Mouse (Mus musculus) limb, embryonic 11.5 days (tissue): ENCODE results near the gene Tenm4. TPM values are rescaled to one million over a fixed set of nuclear protein-coding genes. Genes with fewer than 3 reads are reported as not detected.

Experiments
- ATAC-seq: fragments of 200-750 bp; cut with Nextera tagmentation; 2 replicates; pipeline ENCODE4 v1.8.0; 2017; ENCODE audit warnings: low read depth; ENCODE audit not compliant: insufficient number of reproducible peaks, low FRiP score, low TSS enrichment
- DNase-seq: peaks from one replicate; pipeline ENCODE4 v3.0.0-alpha.2; 2015; ENCODE audit warnings: low spot score
- H3K27ac ChIP-seq: fragments of 300-500 bp; sonication (generic); replicated peaks from 2 replicates; pipeline ENCODE4 v1.5.1; 2014; ENCODE audit warnings: low read depth, mild to moderate bottlenecking, low read length
- H3K27me3 ChIP-seq: fragments of 300-500 bp; sonication (generic); 2 replicates; pipeline ENCODE4 v1.6.1; 2014; ENCODE audit warnings: mild to moderate bottlenecking, low read length, mixed read lengths; ENCODE audit not compliant: control insufficient read depth, insufficient read depth
- H3K36me3 ChIP-seq: fragments of 300-500 bp; sonication (generic); 2 replicates; pipeline ENCODE4 v1.6.1; 2014; ENCODE audit warnings: mild to moderate bottlenecking, low read length, moderate library complexity, mixed read lengths; ENCODE audit not compliant: control insufficient read depth, insufficient read depth
- H3K4me1 ChIP-seq: fragments of 300-500 bp; sonication (generic); 2 replicates; pipeline ENCODE4 v1.6.1; 2014; ENCODE audit warnings: low read length, mixed read lengths; ENCODE audit not compliant: control insufficient read depth, insufficient read depth
- H3K4me2 ChIP-seq: fragments of 300-500 bp; sonication (generic); 2 replicates; pipeline ENCODE4 v1.6.1; 2014; ENCODE audit warnings: low read depth, mild to moderate bottlenecking, moderate library complexity; ENCODE audit not compliant: severe bottlenecking
- H3K4me3 ChIP-seq: fragments of 300-500 bp; sonication (generic); 2 replicates; pipeline ENCODE4 v1.5.1; 2014; ENCODE audit warnings: low read depth, low read length
- H3K9ac ChIP-seq: fragments of 300-500 bp; sonication (generic); 2 replicates; pipeline ENCODE4 v1.6.1; 2014; ENCODE audit warnings: mild to moderate bottlenecking, low read length
- H3K9me3 ChIP-seq: fragments of 300-500 bp; sonication (generic); 2 replicates; pipeline ENCODE4 v1.6.1; 2016; ENCODE audit warnings: low read length; ENCODE audit not compliant: control insufficient read depth
- WGBS: fragments of 180-500 bp; shearing (Covaris S2); extraction: QIAGEN DNeasy Blood & Tissue Kit; methylation state at CpG from one replicate; pipeline ENCODE4 v1.1.7; 2014; 5-methylcytosine and 5-hydroxymethylcytosine counted together
- polyA plus RNA-seq: library from polyadenylated mRNA; unstranded; fragments of >200 nt; fragmentation: Nextera tagmentation; extraction: Ambion mirVana; gene quantifications from 2 replicates; pipeline ENCODE4 v1.2.1, GENCODE M21; 2014

Gene Tenm4
- polyA plus RNA-seq, 1 experiment from 2014 or later = 43.1 TPM

- H3K36me3 ChIP-seq = no peaks in the 10 kb centered on the region
- WGBS = 42% methylated on average over 4 of the region's 4 CpGs
- DNase-seq (no peak), ATAC-seq (no peak)
- H3K27me3 ChIP-seq = no peaks in the 10 kb centered on the region
- H3K27ac ChIP-seq = no peak overlapping the region
- no peak overlapping the region for H3K4me3 ChIP-seq
- H3K4me1 ChIP-seq = peaks cover 42% of the 10 kb centered on the region
- H3K9me3 ChIP-seq = no peaks in the 10 kb centered on the region
- no peak overlapping the region for H3K9ac ChIP-seq
- no peak overlapping the region for H3K4me2 ChIP-seq
These were observed 582.5 kb downstream of the Tenm4 start for GRCm38 (mm10) chr7:96753335-96754095.

- WGBS = 50% methylated on average over 12 of the region's 12 CpGs
- no peaks in the 10 kb centered on the region for H3K27me3 ChIP-seq
- peaks cover 35% of the 10 kb centered on the region for H3K4me1 ChIP-seq
- H3K4me2 ChIP-seq = no peak overlapping the region
- ATAC-seq = no peak
- H3K36me3 ChIP-seq = no peaks in the 10 kb centered on the region
- H3K9me3 ChIP-seq = no peaks in the 10 kb centered on the region
- no peak overlapping the region for H3K9ac ChIP-seq
- H3K4me3 ChIP-seq = no peak overlapping the region
- DNase-seq = no peak
- no peak overlapping the region for H3K27ac ChIP-seq
These were observed 583.1 kb downstream of the Tenm4 start for GRCm38 (mm10) chr7:96754175-96754574.

DNA sequence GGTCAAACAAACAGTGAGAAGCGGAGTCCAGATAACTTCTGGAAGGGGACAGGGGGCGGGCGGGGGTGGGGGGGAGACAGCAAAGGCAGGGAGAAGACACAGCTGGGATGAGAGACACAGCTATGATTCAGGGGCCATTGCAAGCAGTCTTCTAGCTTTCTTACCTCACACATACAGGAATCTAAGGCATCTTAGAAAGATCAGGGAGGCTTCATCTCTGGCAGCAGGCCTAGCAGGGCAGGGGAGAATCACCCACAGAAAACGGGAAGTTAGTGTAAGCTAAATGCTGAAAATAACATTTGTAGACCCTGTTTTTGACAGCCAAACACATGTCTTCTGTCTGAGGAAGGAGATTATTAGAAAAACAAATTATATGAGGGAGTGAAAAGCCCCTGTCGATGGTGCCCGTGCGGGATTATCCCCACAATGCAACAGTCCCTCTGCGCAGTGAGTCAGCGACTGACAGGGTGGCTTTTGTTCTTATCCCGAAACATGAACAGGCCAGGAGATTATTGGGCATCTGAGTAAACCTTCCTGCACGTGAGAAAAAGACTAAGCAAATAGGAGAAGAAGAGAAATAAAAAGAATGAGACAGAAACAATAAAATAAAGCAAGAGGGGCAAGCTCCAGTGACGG lies 584.5 kb downstream of the Tenm4 start:
- Histone ChIP-seq H3K9ac (no peak overlapping the region), H3K27ac (no peak overlapping the region), H3K4me2 (no peak overlapping the region), H3K4me1 (peaks cover 27% of the 10 kb centered on the region), H3K9me3 (no peaks in the 10 kb centered on the region), H3K4me3 (no peak overlapping the region), H3K36me3 (no peaks in the 10 kb centered on the region), H3K27me3 (no peaks in the 10 kb centered on the region)
- DNase-seq (no peak), ATAC-seq (no peak)
- WGBS = 77% methylated on average over 12 of the region's 12 CpGs

DNA sequence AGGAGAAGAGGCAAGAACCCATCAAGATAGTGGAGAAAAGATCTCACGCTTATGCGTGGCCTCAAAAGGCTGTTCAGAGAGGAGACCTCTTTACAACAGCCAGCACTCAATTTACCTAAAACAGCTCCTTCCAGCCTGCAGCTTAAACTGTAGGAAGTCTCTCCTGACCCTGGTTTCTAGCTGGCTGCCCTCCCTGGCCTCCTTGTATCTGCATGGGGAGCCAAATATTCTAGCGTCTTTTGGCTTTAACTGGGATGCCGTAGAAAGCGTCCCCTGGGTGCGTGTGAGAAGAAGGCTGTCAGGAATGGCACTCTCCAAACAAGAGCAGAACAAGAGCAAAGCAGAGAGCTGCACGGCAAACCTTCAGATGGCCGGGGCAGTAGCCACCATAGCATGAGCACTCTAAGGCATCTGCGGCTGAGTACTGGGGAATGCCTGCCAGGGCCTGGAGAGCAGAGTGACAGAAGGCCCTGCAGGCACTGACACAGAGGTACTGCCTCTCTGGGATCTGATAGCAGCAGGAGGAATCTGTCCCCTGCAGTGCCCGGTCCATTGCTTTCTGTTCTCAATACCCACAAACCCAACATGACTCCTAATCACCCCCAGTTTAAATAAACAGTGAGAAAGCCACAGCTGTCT lies 585.2 kb downstream of the Tenm4 start:
- H3K4me1 ChIP-seq = peaks cover 27% of the 10 kb centered on the region
- no peak overlapping the region for H3K4me2 ChIP-seq
- H3K36me3 ChIP-seq = no peaks in the 10 kb centered on the region
- WGBS = 57% methylated on average over 10 of the region's 10 CpGs
- no peaks in the 10 kb centered on the region for H3K9me3 ChIP-seq
- no peak for ATAC-seq
- H3K27ac ChIP-seq = no peak overlapping the region
- DNase-seq = no peak
- no peaks in the 10 kb centered on the region for H3K27me3 ChIP-seq
- H3K4me3 ChIP-seq = no peak overlapping the region
- no peak overlapping the region for H3K9ac ChIP-seq

DNA sequence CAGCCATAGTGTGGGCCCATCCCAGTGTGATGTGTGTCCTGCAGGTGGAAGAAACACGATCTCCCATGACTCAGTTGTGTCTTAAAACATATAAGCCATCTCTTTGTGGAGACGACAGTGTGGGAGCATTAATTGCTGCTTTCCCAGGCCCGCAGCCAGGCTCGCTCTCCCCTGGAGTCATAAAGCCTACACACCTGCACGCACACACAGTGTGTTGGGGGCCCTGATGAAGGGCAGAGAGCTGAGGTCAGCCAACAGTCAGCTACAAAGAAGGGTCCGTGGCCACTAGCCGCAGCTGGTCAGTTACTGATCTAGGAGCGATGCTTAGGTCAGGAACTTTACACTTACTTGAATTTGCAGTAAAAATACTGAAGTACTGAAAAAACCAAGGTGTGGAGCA lies 586.0 kb downstream of the Tenm4 start:
- DNase-seq (no peak), ATAC-seq (no peak)
- H3K9ac ChIP-seq = no peak overlapping the region
- WGBS = 30% methylated on average over 8 of the region's 8 CpGs
- H3K4me1 ChIP-seq = peaks cover 27% of the 10 kb centered on the region
- no peak overlapping the region for H3K27ac ChIP-seq
- H3K4me2 ChIP-seq = no peak overlapping the region
- H3K27me3 ChIP-seq = no peaks in the 10 kb centered on the region
- no peak overlapping the region for H3K4me3 ChIP-seq
- no peaks in the 10 kb centered on the region for H3K9me3 ChIP-seq
- H3K36me3 ChIP-seq = no peaks in the 10 kb centered on the region

DNA sequence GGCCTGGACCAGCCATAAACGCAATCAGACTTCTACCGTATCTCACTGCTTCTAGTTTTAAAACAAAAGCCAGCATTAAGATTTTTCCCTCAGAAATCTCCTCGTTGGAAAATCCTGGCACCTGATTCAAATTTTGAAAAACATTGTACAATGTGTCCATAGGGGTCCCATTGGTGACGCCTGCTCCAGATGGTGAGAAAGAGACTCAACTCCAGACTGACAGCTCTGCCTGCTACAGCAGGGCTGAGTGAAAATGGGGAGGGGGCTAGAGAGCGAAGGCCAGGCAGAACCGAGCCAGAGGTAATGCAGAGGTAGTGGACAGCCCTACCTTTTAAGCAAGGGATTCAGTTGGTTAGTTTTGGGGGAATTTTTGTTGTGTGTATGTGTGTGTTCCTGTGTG lies 589.2 kb downstream of the Tenm4 start:
- no peak overlapping the region for H3K4me2 ChIP-seq
- no peak overlapping the region for H3K9ac ChIP-seq
- H3K27ac ChIP-seq = no peak overlapping the region
- H3K9me3 ChIP-seq = no peaks in the 10 kb centered on the region
- ATAC-seq (no peak), DNase-seq (no peak)
- H3K4me3 ChIP-seq = no peak overlapping the region
- H3K4me1 ChIP-seq = peaks cover 23% of the 10 kb centered on the region; the same call in 1 of the 2 replicates
- H3K36me3 ChIP-seq = no peaks in the 10 kb centered on the region
- 80% methylated on average over 6 of the region's 6 CpGs for WGBS
- H3K27me3 ChIP-seq = no peaks in the 10 kb centered on the region

- H3K4me2 ChIP-seq = no peak overlapping the region
- H3K9me3 ChIP-seq = no peaks in the 10 kb centered on the region
- H3K27me3 ChIP-seq = no peaks in the 10 kb centered on the region
- H3K27ac ChIP-seq = no peak overlapping the region
- H3K4me1 ChIP-seq = peaks cover 20% of the 10 kb centered on the region; the same call in 1 of the 2 replicates
- DNase-seq (no peak), ATAC-seq (no peak; the same call in 1 of the 2 replicates)
- H3K9ac ChIP-seq = no peak overlapping the region
- no peak overlapping the region for H3K4me3 ChIP-seq
- H3K36me3 ChIP-seq = no peaks in the 10 kb centered on the region
- WGBS = 78% methylated on average over 5 of the region's 5 CpGs
These were observed 590.1 kb downstream of the Tenm4 start for GRCm38 (mm10) chr7:96761151-96761550.

DNA sequence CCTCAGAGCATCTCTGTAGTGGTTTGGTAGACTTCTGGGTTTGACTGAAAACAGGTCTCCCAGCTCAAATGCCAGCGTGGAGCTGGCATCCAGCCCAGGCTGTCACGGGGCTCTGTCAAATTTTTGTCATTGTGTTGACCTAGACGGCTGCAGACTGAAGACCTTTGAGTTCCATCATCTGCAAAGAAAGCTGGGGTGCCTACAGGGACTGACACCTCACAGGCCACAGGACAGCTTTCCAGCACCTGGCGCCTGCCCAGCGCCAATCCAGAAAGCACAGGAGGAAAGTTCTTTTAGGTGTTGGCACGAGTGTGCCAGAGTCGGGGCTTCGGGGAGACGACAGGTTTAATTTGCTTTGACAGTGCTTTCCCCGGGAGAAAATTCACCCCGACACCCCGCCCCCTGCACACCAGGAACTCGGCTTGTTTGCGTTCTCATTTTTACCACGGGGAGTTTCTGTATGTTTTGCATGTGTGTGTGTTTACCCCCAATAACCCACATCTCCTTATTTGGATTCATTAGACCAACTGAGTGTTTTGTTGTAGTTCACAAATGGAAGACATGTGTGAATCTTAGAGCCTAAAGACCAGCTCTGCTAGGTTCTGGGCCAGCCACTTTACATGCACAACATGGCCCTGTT lies 594.4 kb downstream of the Tenm4 start:
- H3K9ac ChIP-seq = no peak overlapping the region
- H3K9me3 ChIP-seq = peaks cover 2% of the 10 kb centered on the region; the same call in 1 of the 2 replicates
- DNase-seq (no peak), ATAC-seq (no peak)
- 62% methylated on average over 15 of the region's 15 CpGs for WGBS
- no peak overlapping the region for H3K4me2 ChIP-seq
- no peak overlapping the region for H3K4me3 ChIP-seq
- H3K36me3 ChIP-seq = peaks cover 3% of the 10 kb centered on the region; the same call in 1 of the 2 replicates
- no peaks in the 10 kb centered on the region for H3K27me3 ChIP-seq
- H3K4me1 ChIP-seq = peaks cover 7% of the 10 kb centered on the region; the same call in 1 of the 2 replicates
- no peak overlapping the region for H3K27ac ChIP-seq
